Mouse (Mus musculus) heart, adult 11 months (tissue): ENCODE results near the gene Rnf208.
"Not testable (repeated sequence)": the region's sequence is repeated elsewhere in the genome, so short reads cannot be mapped to it uniquely, and the experiment has no call there.

Experiments used
- DNase-seq: peaks from one replicate; pipeline ENCODE4 v3.0.0; 2022

Rnf208 gene

DNA sequence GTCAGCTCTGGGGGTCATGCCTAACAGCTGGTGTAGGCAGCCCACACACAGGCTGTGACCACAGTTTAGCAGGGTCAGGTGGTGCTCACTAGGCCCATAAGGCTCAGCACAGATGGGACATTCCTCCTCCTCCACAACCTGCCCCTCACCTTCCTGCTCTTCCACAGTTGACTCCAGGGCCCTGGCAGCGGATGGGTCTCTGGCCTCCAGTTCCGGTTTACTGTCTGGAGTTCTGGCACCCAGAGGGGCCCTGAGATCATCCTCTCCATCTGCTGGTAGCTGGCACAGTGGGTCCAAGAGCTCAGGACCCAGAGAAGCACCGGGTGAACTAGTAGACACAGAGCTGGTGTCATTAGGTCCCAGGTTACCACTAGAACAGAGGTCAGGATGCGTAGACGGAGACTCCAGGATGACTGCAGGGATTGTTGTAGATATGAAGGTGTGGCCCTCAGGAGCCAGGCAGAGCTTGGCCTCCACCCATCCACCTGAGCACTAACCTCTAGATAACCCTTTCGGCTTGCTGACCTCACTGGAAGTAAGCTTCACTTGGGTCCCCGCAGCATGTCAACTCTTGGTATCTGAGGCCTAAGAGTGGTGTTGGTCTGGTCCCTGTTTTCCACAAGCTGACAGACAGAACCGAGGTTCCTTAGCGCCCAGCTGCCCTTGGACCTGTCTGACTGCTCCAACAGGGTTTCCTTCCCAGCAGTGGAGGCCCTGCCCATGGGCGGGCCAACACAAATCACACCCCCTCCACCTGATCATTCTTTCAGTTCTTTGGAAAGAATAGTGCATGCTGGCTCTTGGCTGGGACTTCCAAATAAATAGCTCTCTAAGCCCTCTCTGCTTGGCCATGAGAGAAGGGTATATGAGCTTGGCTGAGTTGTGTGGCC is 4.4 kb downstream of the Rnf208 start, which contains the start of gene AL732309.1:
Gene AL732309.1, minus strand, starts transcription at position 681 of the 890 bp plus-strand sequence.
- no peak for DNase-seq

DNA sequence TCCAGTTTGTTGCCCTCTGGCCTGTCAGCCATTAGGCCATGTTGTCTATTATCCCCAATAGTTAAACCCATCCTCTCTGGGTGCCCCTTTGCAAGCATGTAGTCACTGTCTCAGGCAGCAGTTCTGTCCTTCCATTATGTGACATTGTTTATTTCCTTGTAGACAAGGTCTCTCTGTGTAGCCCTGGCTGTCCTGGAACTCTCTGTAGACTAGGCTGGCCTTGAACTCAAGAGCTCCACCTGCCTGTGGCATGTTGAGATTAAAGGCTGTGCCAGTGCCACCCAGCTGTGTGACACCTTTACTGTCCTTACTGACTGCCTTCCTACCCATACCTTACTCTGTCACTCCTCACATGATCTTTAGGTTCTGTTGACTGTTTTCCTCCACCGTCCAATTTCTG is 10.3 kb downstream of the Rnf208 start:
- no peak for DNase-seq

- peak; percentile 99 for DNase-seq
Measured at GRCm38 (mm10) chr2:25255284-25255779, 13.3 kb downstream of the Rnf208 start, which contains the start of gene Tmem203. Gene Tmem203, plus strand, starts transcription at chr2:25255439.

- not testable (repeated sequence) for DNase-seq
Measured at GRCm38 (mm10) chr2:25256443-25257109, 14.5 kb downstream of the Rnf208 start.

GRCm38 (mm10) chr2:25257250-25257649 is 15.2 kb downstream of the Rnf208 start:
- not testable (repeated sequence) for DNase-seq

DNA sequence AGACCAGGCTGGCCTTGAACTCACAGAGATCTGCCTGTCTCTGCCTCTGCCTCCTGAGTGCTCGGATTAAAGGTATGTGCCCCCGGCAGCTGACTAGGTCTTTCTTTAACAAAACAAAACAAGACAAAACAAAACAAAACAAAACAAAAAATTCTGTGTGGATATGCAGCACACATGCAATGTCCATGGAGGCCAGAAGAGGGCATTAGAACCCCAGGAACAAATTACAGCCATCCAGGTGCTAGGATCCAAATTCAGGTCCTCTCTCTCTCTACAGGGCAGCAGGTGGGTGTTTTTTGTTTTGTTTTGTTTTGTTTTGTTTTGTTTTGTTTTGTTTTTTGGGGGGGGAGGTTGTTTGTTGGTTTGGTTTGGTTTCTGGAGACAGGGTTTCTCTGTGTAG is 16.8 kb downstream of the Rnf208 start:
- DNase-seq, result no peak

DNA sequence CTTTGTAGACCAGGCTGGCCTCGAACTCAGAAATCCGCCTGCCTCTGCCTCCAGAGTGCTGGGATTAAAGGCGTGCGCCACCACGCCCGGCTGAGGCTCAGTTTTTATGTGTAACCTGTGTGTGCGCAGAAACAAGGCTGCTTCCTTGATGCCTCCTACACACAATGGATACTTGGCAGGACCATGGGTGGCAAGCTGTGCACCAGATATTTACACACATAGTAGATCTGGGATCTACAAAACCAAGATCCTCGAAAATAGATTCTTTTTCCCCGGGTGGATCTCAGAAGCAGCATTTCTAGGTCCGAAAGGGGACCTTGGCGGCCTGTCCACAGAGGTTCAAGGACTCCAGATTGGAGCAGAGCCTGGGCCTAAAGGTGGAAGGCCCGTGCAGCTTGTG is 19.8 kb downstream of the Rnf208 start:
- DNase-seq, result no peak

GRCm38 (mm10) chr2:25262291-25262767 is 20.3 kb downstream of the Rnf208 start, which contains the start of gene Tprn:
Gene Tprn, plus strand, starts transcription at chr2:25262618.
- peak; percentile 100 for DNase-seq

- DNase-seq, result no peak
Measured at GRCm38 (mm10) chr2:25262795-25263622, 21.0 kb downstream of the Rnf208 start.

- DNase-seq, result no peak
Measured at GRCm38 (mm10) chr2:25263623-25264285, 21.7 kb downstream of the Rnf208 start.

DNA sequence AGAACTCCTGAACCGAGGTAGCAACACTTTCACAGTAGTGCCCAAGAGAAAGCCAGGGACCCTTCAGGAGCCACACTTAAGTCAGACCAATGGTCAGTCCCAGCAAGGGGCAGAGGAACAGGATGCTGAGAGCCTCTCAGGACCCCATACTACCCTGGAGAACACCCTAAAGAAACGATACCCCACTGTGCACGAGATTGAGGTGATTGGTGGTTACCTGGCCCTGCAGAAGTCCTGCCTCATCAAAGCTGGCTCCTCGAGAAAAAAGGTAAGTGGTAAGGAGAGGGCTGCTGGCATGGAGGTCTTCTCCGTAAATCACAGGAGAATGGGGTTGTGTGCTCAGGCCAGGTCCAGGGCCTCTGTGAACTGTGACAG is 22.2 kb downstream of the Rnf208 start:
- DNase-seq, result no peak

DNA sequence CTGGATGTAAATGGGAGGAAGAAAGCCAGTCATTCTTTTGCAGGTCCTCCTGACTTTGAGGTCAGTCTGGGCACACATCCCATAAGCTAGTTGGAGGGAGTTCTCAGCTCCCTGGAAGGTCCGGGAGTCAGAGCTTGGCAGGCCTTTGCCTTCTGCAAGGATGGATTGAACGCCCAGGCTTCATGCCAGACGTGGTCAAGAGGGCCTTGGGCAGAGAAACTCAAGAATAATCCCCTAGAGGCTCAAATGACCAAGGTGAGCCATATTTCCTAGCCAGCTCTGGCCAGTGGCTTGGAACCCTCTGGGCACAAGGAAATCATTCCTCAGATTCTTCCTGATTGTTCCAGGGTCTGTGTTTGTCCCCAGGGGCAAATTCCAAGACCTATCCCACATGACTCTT is 22.8 kb downstream of the Rnf208 start:
- no peak for DNase-seq

DNA sequence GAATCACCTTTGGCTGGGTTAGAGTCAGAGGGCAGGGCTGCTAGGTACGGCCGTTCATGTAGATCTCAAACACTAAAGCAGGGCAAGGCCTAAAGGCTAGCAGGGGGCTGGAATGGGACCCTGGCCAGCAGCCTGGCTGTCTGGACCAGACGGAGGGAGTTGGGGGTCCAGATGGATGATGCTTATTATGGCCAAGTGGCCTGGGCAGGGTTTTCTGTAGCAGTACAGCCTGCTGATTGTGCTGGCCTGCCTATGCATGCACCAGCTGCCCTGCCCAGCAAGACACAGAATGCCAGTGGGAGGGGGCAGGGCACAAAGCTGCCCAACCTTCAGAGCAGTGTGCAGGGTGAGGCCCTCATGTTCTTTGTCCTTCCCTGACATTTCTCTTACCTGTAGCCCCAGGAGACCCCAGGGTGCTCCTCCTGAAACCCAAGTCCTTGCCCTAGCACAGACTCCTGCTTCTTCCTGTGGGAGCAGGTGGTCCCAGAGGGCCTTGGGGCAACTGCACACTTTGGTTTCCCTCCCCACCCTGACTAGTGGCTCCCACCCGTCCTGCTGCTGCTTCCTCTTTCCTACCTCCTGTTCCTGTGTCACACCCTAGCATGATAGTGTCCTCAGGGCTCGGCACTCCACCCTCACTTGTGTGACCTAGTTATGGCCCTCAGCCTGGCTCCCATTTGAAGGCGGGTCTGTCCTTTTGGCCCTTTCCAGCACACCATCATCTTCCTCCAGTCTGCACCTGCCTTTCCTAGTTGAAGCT is 24.0 kb downstream of the Rnf208 start:
- DNase-seq, result peak; percentile 98

DNA sequence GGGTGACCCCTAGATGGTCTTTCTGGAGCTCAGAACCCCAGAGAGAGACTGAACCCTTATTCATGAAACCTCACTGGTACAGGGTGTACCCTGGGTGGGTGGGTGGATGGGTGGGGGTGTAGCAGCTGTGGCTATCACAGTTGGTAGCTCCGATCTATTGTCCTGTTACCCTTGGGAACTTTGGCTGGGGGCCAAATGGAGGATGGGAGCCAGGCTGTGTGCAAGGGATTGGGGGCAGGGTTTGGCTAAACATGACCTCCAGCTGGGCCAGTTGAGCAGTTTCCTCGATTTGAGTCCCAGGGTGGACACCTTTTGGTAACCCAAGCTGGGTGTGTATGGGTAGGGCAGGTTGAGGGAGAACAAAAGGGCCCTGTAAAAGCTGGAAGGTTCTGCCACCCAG is 24.7 kb downstream of the Rnf208 start:
- peak; percentile 96 for DNase-seq

DNA sequence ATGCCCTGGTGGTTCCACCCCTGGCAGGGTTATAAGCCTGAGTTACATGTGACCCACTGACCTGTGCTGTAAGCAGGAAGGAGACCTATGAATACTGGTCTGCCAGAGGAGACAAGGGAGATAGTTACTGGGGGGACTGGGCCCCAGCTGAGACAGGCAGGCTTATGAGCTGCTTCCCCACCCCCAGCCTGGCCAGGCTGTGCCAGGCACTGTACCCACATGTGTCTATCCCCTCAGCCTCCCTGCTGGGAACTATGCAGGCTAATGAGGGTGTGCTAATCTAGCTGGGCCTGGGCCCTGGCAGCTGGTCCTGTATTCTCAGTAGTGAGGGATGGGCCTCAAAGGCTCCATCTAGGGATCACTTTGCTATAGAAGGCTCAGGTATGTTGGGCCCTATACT is 25.2 kb downstream of the Rnf208 start:
- no peak for DNase-seq

GRCm38 (mm10) chr2:25267746-25268309 is 25.8 kb downstream of the Rnf208 start:
- DNase-seq, result no peak

- DNase-seq, result peak; percentile 99
Measured at GRCm38 (mm10) chr2:25271827-25272511, 29.9 kb downstream of the Rnf208 start, which contains the start of the genes Ssna1 and Anapc2. Gene Ssna1, minus strand, starts transcription at chr2:25272438. Gene Anapc2, plus strand, starts transcription at chr2:25272478.

DNA sequence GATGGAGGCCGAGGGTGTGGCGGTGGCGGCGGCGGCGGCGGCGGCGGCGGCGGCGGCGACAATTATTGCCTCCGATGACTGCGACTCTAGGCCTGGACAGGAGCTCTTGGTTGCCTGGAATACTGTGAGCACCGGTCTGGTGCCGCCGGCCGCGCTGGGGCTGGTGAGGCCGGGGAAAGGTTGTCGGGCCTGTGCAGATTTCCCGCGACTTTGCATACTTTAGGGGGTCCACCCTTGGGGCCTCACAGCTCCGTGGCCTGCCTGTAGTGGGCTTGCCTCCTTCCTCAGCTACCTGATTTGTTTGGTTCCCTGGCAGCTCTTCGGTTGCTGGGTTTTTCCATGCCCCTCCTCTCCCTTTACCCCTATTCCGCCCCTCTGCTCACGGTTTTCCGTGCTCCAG is 30.5 kb downstream of the Rnf208 start:
- DNase-seq, result no peak

DNA sequence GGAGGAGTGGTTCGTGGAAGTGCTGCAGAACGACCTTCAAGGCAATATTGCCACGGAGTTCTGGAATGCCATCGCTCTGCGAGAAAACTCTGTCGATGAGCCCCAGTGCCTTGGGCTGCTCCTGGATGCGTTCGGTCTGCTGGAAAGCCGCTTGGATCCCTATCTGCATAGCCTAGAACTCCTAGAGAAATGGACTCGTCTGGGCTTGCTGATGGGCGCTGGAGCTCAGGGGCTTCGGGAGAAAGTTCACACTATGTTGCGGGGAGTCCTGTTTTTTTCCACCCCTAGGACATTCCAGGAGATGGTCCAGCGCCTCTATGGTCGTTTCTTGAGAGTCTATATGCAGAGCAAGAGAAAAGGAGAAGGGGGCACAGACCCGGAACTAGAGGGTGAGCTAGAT is 31.0 kb downstream of the Rnf208 start:
- peak; percentile 91 for DNase-seq
